Mouse (Mus musculus): ENCODE data around the gene Agpat1.

GRCm38 (mm10) chr17:34644608-34645007 lies 40.5 kb downstream of the Agpat1 start, which contains the start of gene Fkbpl:
- TF ChIP-seq CTCF (IDR thresholded peaks at IDR 0.05; ENCODE audit: borderline replicate concordance, extremely low read depth, insufficient read depth, insufficient read length) (no peak), POLR2A (IDR thresholded peaks at IDR 0.05; ENCODE audit: borderline replicate concordance, extremely low read depth, insufficient read depth, insufficient read length, poor library complexity, severe bottlenecking) (peak; percentile 28; the same call in 1 of the 2 replicates)
